Mouse (Mus musculus) intestine, embryonic 16.5 days (tissue): ENCODE data around the gene Cfap77. TPM values are rescaled to one million over a fixed set of nuclear protein-coding genes. Genes with fewer than 3 reads are reported as not detected.
"Not testable (repeated sequence)": the region's sequence is repeated elsewhere in the genome, so short reads cannot be mapped to it uniquely, and the experiment has no call there.

ENCODE experiments used
- ATAC-seq: fragments of 200-750 bp; cut with Nextera tagmentation; 2 replicates; pipeline ENCODE4 v1.8.0; 2017; ENCODE audit warnings: moderate TSS enrichment, moderate library complexity
- H3K27ac ChIP-seq: fragments of 300-500 bp; sonication (generic); 2 replicates; pipeline ENCODE4 v1.5.1; 2014; ENCODE audit warnings: mild to moderate bottlenecking, low read length
- H3K27me3 ChIP-seq: fragments of 300-500 bp; sonication (generic); replicated peaks from 2 replicates; pipeline ENCODE4 v1.6.1; 2014; ENCODE audit warnings: low read length, control low read depth, mixed read lengths; ENCODE audit not compliant: control insufficient read depth, insufficient read depth
- H3K36me3 ChIP-seq: fragments of 300-500 bp; sonication (generic); 2 replicates; pipeline ENCODE4 v1.6.1; 2014; ENCODE audit warnings: low read length, control low read depth; ENCODE audit not compliant: control insufficient read depth, insufficient read depth
- H3K4me1 ChIP-seq: fragments of 300-500 bp; sonication (generic); 2 replicates; pipeline ENCODE4 v1.6.1; 2014; ENCODE audit warnings: low read length, control low read depth, mixed read lengths; ENCODE audit not compliant: control insufficient read depth, insufficient read depth
- H3K4me2 ChIP-seq: fragments of 300-500 bp; sonication (generic); 2 replicates; pipeline ENCODE4 v1.6.1; 2014; ENCODE audit warnings: low read depth, low read length, control low read depth
- H3K4me3 ChIP-seq: fragments of 300-500 bp; sonication (generic); 2 replicates; pipeline ENCODE4 v1.5.1; 2014; ENCODE audit warnings: mild to moderate bottlenecking, low read length
- H3K9ac ChIP-seq: fragments of 300-500 bp; sonication (generic); 2 replicates; pipeline ENCODE4 v1.6.1; 2014; ENCODE audit warnings: low read depth, low read length
- H3K9me3 ChIP-seq: fragments of 300-500 bp; sonication (generic); 2 replicates; pipeline ENCODE4 v1.6.1; 2016; ENCODE audit warnings: low read length, control low read depth; ENCODE audit not compliant: control insufficient read depth
- whole genome bisulfite sequencing: fragments of 180-500 bp; shearing (Covaris S2); extraction: QIAGEN DNeasy Blood & Tissue Kit; methylation state at CpG from one replicate; pipeline ENCODE4 v1.1.7; 2014; 5-methylcytosine and 5-hydroxymethylcytosine counted together
- polyA plus RNA-seq: library from polyadenylated mRNA; unstranded; fragments of >200 nt; fragmentation: Nextera tagmentation; extraction: Ambion mirVana; gene quantifications from 2 replicates; pipeline ENCODE4 v1.2.1, GENCODE M21; 2015

Gene Cfap77
- polyA plus RNA-seq = 0.17 and 0.31 TPM in 2 replicates

DNA sequence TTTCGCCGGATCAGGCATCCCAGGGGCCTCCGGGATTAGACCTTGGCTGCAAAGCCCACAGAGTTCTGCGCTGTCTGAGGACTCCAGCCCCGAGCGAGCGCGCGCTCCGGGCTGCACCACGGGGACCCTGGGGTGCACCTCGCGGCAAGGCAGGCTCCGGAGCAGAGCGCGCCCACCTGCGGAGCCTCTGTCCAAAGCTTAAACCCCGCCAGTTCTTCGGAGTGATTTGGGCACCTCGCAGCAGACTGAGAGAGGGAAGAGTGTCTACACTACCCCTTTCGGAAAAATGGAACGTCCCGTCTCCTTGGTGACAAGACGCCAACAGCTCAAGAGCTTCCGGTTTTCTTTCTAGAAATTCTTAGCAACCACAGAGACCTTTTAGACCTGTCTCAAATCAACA is at the start of gene Cfap77:
Cfap77 (minus strand) TSS at position 76 of the 400 bp plus-strand sequence.
- peak within 1 kb of the TSS; percentile 53 for H3K4me3 ChIP-seq
- H3K36me3 ChIP-seq = no peaks in the 10 kb centered on the region
- peak; percentile 90 for ATAC-seq
- no peak within 1 kb of the TSS for H3K27ac ChIP-seq
- under 1% methylated on average over 25 of the region's 25 CpGs for whole genome bisulfite sequencing
- peak within 1 kb of the TSS; percentile 73 for H3K9ac ChIP-seq
- H3K4me2 ChIP-seq = peak within 1 kb of the TSS; percentile 99
- H3K4me1 ChIP-seq = peaks cover 10% of the 10 kb centered on the region
- H3K27me3 ChIP-seq = no peaks in the 10 kb centered on the region
- no peaks in the 10 kb centered on the region for H3K9me3 ChIP-seq

DNA sequence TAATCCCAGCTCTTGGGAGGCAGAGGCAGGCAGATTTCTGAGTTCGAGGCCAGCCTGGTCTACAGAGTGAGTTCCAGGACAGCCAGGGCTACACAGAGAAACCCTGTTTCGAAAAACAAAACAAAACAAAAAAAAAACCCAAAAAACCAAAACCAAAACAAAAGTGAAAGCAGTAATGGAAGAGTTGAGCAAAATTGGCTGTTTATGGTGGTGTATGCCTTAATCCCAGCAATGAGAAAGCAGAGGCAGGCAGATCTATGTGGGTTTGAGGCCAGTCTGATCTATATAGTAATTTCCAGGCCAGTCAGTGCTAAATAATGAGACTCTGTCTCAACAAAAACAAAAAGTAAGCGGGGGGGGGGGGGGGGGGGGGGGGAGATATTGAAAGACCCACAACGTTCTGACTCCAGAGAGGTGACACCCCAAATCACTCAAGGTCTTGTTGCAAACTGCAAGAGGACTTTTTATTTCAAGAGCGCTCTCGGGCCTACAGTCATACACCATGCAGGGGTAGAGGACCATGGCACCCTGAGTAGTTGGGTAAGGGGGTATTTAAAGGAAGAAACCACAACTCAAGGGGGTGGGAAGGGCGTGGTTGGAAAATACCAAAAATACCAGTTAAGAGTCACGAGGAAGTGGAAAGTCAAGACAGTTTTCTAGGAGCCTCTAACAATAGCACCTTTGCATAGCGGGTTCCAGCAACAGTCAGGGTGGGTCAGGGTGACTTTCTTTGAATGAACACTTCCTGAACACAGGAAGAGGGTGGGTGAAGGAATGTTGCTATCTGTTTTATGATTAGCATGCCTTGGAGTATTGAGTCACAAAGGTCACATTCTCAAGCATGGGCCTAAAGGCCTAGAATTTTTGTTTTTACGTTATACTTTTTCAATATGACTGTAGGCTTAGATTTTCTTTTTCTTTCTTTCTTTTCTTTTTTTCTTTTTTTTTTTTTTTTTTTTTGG is 47.8 kb upstream of the Cfap77 start:
- H3K9ac ChIP-seq, H3K4me3 ChIP-seq, H3K36me3 ChIP-seq, H3K9me3 ChIP-seq, H3K27me3 ChIP-seq, H3K4me2 ChIP-seq, ATAC-seq, H3K27ac ChIP-seq, H3K4me1 ChIP-seq: not testable (repeated sequence)
- WGBS = 80% methylated on average over 9 of the region's 10 CpGs

DNA sequence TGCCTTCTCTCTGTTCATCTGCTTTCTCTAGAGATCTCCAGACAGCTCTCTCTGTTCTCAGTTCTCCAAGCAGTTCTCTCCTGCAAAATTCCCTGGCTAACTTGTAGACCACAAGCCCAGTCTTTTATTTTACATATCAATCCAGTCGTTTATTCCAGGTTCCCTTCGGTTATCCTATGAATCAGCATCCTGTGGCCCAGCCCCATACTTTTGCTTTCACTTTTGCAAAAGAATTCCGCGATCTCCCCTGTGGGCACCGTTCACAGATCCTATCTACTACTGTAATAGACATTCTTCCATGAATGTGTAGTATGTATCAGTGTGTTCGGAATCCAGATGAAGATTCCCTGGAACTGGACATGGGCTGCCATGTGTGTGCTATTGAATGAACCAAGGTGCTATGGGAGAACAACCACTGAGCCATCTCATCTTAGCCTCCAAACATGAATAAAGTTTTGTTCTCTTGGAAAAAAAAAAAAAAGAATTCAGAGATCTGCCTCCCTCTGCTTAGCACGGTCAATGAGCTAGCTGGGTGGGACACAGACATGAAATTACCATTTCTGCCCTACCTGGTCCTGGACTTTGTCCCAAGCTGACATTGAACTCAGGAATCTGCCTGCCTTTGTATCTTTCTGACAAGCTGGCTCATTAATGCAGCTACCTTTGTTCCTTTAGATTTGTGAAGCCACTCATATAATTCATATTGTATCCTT is 46.1 kb upstream of the Cfap77 start:
- Histone ChIP-seq H3K27me3 (no peaks in the 10 kb centered on the region), H3K4me2 (peak overlapping the region; percentile 36), H3K27ac (no peak overlapping the region), H3K4me1 (no peaks in the 10 kb centered on the region), H3K4me3 (no peak overlapping the region), H3K9me3 (no peaks in the 10 kb centered on the region), H3K36me3 (no peaks in the 10 kb centered on the region), H3K9ac (0 out of 2 replicates have a peak overlapping the region, but pooled peaks have one; percentile 20)
- no peak for ATAC-seq
- 61% methylated on average over 7 of the region's 7 CpGs for WGBS

DNA sequence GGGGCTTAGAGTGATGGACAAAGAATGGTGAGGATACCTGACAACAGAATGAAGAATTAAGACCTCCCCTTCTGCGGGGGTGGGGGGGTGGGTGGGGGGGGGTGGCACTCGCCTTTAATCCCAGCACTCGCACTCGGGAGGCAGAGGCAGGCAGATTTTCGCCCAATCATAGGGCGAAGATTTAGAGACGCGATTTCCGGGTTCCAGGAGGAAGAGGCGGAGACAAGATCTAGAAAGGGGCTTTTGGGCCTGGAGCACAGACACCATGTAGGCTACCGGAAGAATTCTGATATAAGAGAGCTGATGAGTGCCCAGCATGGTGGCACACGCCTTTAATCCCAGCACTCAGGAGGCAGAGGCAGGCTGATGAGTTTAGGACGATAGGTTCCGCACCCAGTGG is 44.8 kb upstream of the Cfap77 start:
- Histone ChIP-seq H3K27me3 (no peaks in the 10 kb centered on the region), H3K36me3 (no peaks in the 10 kb centered on the region), H3K4me1 (no peaks in the 10 kb centered on the region), H3K9ac (no peak overlapping the region), H3K4me3 (no peak overlapping the region), H3K9me3 (no peaks in the 10 kb centered on the region), H3K27ac (no peak overlapping the region), H3K4me2 (no peak overlapping the region)
- ATAC-seq = no peak
- 92% methylated on average over 14 of the region's 14 CpGs for WGBS

DNA sequence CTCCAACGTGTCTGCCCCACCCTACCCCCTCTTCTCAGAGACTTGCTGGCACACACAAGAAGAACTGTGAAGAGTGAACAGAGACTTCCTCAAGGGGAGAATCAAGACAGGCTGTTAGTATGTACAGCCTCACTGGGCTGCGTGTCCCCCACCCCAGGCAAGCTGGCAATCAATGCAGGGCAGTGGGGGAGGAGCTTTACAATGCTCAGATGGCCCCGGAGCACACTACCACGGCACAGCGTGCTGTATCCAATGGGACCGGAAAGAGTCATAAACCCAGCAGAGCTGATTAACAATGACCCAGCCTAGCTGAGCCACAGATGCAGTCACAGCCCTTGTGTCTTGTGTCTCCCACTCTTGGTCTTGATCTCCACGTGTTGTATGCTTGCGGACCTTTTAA is 43.9 kb upstream of the Cfap77 start:
- H3K9ac ChIP-seq = no peak overlapping the region

DNA sequence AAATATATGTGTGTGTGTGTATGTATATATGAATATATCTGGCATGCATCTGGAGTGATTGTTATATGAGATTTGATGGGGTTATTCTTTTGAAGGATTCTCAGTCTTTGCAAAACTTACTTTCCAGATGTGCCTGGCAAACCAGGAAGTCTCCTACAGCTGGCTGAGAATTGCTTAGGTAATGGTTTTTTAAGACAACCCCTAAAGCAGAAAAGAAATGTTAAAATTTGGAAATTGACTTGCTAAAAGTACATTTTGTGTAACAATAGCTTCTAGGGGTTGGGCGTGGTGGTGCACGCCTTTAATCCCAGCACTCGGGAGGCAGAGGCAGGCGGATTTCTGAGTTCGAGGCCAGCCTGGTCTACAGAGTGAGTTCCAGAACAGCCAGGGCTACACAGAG is 43.1 kb upstream of the Cfap77 start:
- 98% methylated on average over 5 of the region's 5 CpGs for WGBS
- H3K27ac ChIP-seq, ATAC-seq: not testable (repeated sequence)

More for the DNA sequence above, 43.9 kb upstream of the Cfap77 start:
- H3K36me3 ChIP-seq = no peaks in the 10 kb centered on the region
- no peak overlapping the region for H3K27ac ChIP-seq
- no peak overlapping the region for H3K4me2 ChIP-seq
- H3K27me3 ChIP-seq = no peaks in the 10 kb centered on the region
- 55% methylated on average over 8 of the region's 8 CpGs for WGBS
- ATAC-seq = peak; percentile 46
- H3K9me3 ChIP-seq = no peaks in the 10 kb centered on the region
- H3K4me1 ChIP-seq = no peaks in the 10 kb centered on the region
- H3K4me3 ChIP-seq = no peak overlapping the region

DNA sequence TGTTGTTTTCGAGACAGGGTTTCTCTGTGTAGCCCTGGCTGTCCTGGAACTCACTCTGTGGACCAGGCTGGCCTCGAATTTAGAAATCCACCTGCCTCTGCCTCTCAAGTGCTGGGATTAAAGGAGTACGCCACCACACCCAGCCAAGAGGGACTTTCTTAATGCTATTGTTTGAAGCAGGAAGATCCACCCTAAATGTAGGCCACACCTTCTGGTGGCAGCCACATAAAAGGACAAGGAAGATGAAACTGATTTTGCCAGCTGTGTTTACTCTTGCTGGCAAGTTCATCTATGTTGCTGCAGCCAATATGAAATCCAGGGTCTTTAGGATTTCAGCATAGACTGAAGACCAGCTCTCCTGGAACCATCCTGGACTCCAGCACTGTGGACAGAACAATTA is 42.6 kb upstream of the Cfap77 start:
- Histone ChIP-seq H3K4me1 (no peaks in the 10 kb centered on the region), H3K4me2 (no peak overlapping the region), H3K27ac (no peak overlapping the region), H3K36me3 (no peaks in the 10 kb centered on the region), H3K9me3 (no peaks in the 10 kb centered on the region), H3K4me3 (no peak overlapping the region), H3K27me3 (no peaks in the 10 kb centered on the region), H3K9ac (no peak overlapping the region)
- ATAC-seq = no peak
- WGBS = 80% methylated on average over 3 of the region's 3 CpGs

More for the DNA sequence above, 43.1 kb upstream of the Cfap77 start:
- H3K4me1 ChIP-seq, H3K9me3 ChIP-seq, H3K4me2 ChIP-seq, H3K9ac ChIP-seq, H3K4me3 ChIP-seq, H3K36me3 ChIP-seq, H3K27me3 ChIP-seq: not testable (repeated sequence)

DNA sequence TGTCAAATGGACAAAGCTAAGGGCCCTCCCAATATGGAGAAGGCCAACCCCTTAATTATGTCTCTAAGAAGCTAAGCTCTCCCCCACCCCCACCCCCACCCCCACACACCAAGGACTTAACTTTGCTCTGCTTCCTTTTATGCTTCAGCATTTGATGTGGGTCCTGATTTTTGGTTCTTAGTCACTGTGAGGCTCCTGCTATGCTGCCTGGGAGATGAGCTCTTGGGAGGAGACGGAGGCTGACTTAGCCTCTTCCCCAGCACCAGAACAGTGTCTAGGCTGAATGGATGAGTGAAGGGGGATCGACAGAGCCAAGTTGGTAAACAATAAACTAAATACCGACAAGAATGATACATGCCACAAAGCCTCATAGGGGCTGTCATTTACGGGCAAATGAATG is 41.9 kb upstream of the Cfap77 start:
- Histone ChIP-seq H3K9me3 (no peaks in the 10 kb centered on the region), H3K36me3 (no peaks in the 10 kb centered on the region), H3K27ac (no peak overlapping the region), H3K9ac (no peak overlapping the region), H3K4me3 (no peak overlapping the region), H3K4me2 (no peak overlapping the region), H3K27me3 (no peaks in the 10 kb centered on the region), H3K4me1 (no peaks in the 10 kb centered on the region)
- no peak for ATAC-seq
- WGBS = 67% methylated on average over 4 of the region's 4 CpGs

DNA sequence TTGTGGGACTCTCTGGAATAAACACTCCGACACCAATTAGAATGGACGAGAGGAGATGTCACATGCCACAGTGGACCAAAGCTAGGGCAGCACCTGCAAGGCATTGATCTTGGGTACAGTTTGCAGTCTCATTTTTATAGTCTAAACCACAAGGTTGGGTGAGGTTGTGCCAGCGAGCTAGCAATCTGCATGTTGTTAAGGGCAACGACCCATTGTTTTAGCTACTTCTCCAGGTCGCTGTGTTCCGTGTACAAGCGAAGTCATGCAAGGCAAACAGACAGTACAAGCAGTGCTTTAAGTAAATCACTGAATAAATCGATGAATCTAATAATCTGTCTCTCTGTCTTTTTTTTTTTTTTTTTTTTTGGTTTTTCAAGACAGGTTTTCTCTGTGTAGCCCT is 40.8 kb upstream of the Cfap77 start:
- no peak for ATAC-seq
- Histone ChIP-seq H3K4me1 (no peaks in the 10 kb centered on the region), H3K27me3 (no peaks in the 10 kb centered on the region), H3K27ac (no peak overlapping the region), H3K9ac (no peak overlapping the region), H3K36me3 (no peaks in the 10 kb centered on the region), H3K4me3 (no peak overlapping the region), H3K9me3 (no peaks in the 10 kb centered on the region), H3K4me2 (no peak overlapping the region)
- WGBS = 85% methylated on average over 8 of the region's 8 CpGs
